Mouse (Mus musculus) forebrain, embryonic 12.5 days (tissue): ENCODE measurements around the gene Bmp6. TPM values are rescaled to one million over a fixed set of nuclear protein-coding genes. Genes with fewer than 3 reads are reported as not detected.

Experiments used
- ATAC-seq: fragments of 200-750 bp; cut with Nextera tagmentation; 2 replicates; pipeline ENCODE4 v1.8.0; 2017; ENCODE audit warnings: moderate TSS enrichment; ENCODE audit not compliant: low FRiP score
- H3K27ac ChIP-seq: fragments of 300-500 bp; sonication (generic); 2 replicates; pipeline ENCODE4 v1.5.1; 2016; ENCODE audit warnings: mild to moderate bottlenecking
- H3K27me3 ChIP-seq: fragments of 300-500 bp; sonication (generic); 2 replicates; pipeline ENCODE4 v1.6.1; 2016; ENCODE audit warnings: mild to moderate bottlenecking
- H3K36me3 ChIP-seq: fragments of 300-500 bp; sonication (generic); replicated peaks from 2 replicates; pipeline ENCODE4 v1.6.1; 2016; ENCODE audit warnings: mild to moderate bottlenecking
- H3K4me1 ChIP-seq: fragments of 300-500 bp; sonication (generic); 2 replicates; pipeline ENCODE4 v1.6.1; 2016
- H3K4me2 ChIP-seq: fragments of 300-500 bp; sonication (generic); 2 replicates; pipeline ENCODE4 v1.6.1; 2016; ENCODE audit warnings: mild to moderate bottlenecking, moderate library complexity
- H3K4me3 ChIP-seq: fragments of 300-500 bp; sonication (generic); replicated peaks from 2 replicates; pipeline ENCODE4 v1.5.1; 2016; ENCODE audit warnings: mild to moderate bottlenecking
- H3K9ac ChIP-seq: fragments of 300-500 bp; sonication (generic); 2 replicates; pipeline ENCODE4 v1.6.1; 2016; ENCODE audit warnings: mild to moderate bottlenecking
- H3K9me3 ChIP-seq: fragments of 300-500 bp; sonication (generic); 2 replicates; pipeline ENCODE4 v1.6.1; 2016
- WGBS: fragments of 180-500 bp; shearing (Covaris S2); methylation state at CpG from one replicate; pipeline ENCODE4 v1.1.7; 2016; 5-methylcytosine and 5-hydroxymethylcytosine counted together
- polyA plus RNA-seq: library from polyadenylated mRNA; unstranded; fragments of >200 nt; fragmentation: Nextera tagmentation; extraction: Ambion mirVana; gene quantifications from 2 replicates; pipeline ENCODE4 v1.2.1, GENCODE M21; 2016

The Bmp6 gene
- polyA plus RNA-seq, 1 experiment from 2014 or later = 1.7 TPM

GRCm38 (mm10) chr13:38544769-38545445 lies 200.0 kb downstream of the Bmp6 start:
- H3K9me3 ChIP-seq = no peaks in the 10 kb centered on the region
- no peak overlapping the region for H3K4me2 ChIP-seq
- ATAC-seq = no peak
- 90% methylated on average over 8 of the region's 8 CpGs for WGBS
- no peak overlapping the region for H3K4me3 ChIP-seq
- H3K9ac ChIP-seq = no peak overlapping the region
- H3K36me3 ChIP-seq = no peaks in the 10 kb centered on the region
- no peaks in the 10 kb centered on the region for H3K27me3 ChIP-seq
- no peak overlapping the region for H3K27ac ChIP-seq
- no peaks in the 10 kb centered on the region for H3K4me1 ChIP-seq

GRCm38 (mm10) chr13:38545460-38545859 lies 200.6 kb downstream of the Bmp6 start:
- no peak for ATAC-seq
- Histone ChIP-seq H3K9me3 (no peaks in the 10 kb centered on the region), H3K27me3 (no peaks in the 10 kb centered on the region), H3K36me3 (no peaks in the 10 kb centered on the region), H3K4me1 (no peaks in the 10 kb centered on the region), H3K9ac (no peak overlapping the region), H3K4me2 (no peak overlapping the region), H3K4me3 (no peak overlapping the region), H3K27ac (no peak overlapping the region)
- 82% methylated on average over 3 of the region's 3 CpGs for WGBS

DNA sequence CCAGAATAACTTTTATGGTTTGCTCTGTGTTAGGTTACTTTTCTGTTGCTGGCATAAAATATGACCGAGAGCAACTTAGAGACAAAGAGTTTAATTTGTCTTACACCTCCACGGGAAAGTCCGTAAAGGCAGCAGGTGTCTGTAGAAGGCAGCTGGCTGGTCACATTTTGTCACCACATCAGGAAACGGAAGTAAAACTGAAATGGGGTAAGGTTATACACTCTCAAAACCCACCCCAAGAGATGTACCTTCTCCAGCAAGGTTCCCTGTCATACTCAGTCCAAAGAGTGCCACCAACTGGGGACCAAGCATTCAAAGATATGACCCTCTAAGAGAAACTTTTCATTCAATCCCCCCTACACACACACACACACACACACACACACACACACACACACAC lies 201.8 kb downstream of the Bmp6 start:
- no peaks in the 10 kb centered on the region for H3K27me3 ChIP-seq
- H3K9ac ChIP-seq = no peak overlapping the region
- no peak for ATAC-seq
- WGBS = 89% methylated on average over 4 of the region's 4 CpGs
- no peaks in the 10 kb centered on the region for H3K36me3 ChIP-seq
- no peaks in the 10 kb centered on the region for H3K4me1 ChIP-seq
- no peak overlapping the region for H3K4me3 ChIP-seq
- H3K27ac ChIP-seq = no peak overlapping the region
- no peaks in the 10 kb centered on the region for H3K9me3 ChIP-seq
- H3K4me2 ChIP-seq = no peak overlapping the region

- 92% methylated on average over 5 of the region's 5 CpGs for WGBS
- Histone ChIP-seq H3K27me3 (no peaks in the 10 kb centered on the region), H3K4me2 (no peak overlapping the region), H3K9me3 (no peaks in the 10 kb centered on the region), H3K9ac (no peak overlapping the region), H3K27ac (no peak overlapping the region), H3K4me3 (no peak overlapping the region), H3K4me1 (no peaks in the 10 kb centered on the region), H3K36me3 (no peaks in the 10 kb centered on the region)
- ATAC-seq = no peak
These were observed 202.8 kb downstream of the Bmp6 start for GRCm38 (mm10) chr13:38547717-38548116.

DNA sequence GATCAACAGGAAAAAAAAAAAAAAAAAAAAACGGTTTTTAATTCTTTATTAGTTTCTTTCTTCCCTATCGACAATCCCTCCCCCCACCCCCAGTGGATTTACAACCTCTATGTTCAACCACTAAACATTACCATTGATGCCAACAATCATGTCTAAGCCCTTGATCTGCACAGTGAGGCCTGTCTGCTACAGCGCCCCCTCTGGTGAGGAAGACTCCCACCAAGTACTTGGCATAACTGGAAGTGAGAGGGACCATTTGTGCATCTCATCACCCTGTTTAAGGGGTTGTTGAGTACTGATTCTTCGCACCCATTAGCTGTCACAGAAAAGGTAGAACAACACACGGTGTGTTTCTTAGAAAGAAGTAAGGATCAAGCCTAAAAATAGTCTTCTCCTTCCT lies 203.8 kb downstream of the Bmp6 start:
- H3K4me3 ChIP-seq = no peak overlapping the region
- no peak for ATAC-seq
- 80% methylated on average over 5 of the region's 5 CpGs for WGBS
- H3K36me3 ChIP-seq = no peaks in the 10 kb centered on the region
- no peak overlapping the region for H3K9ac ChIP-seq
- no peaks in the 10 kb centered on the region for H3K9me3 ChIP-seq
- no peaks in the 10 kb centered on the region for H3K27me3 ChIP-seq
- no peaks in the 10 kb centered on the region for H3K4me1 ChIP-seq
- no peak overlapping the region for H3K27ac ChIP-seq
- no peak overlapping the region for H3K4me2 ChIP-seq

Other genes starting within 250 kb of the Bmp6 start
- gene Dsp, start 193.8 kb upstream of the Bmp6 start, polyA plus RNA-seq = 0.64 and 1.1 TPM in 2 replicates
- gene Snrnp48, start 140.2 kb upstream of the Bmp6 start, polyA plus RNA-seq = 38.5 and 41.9 TPM in 2 replicates
- 95.5 and 99.0 TPM in 2 replicates for gene Txndc5, start 183.7 kb downstream of the Bmp6 start, polyA plus RNA-seq